Mouse (Mus musculus): ENCODE measurements around the gene Vmn2r34.
"Not testable (repeated sequence)": the region's sequence is repeated elsewhere in the genome, so short reads cannot be mapped to it uniquely, and the experiment has no call there.

The Vmn2r34 gene

DNA sequence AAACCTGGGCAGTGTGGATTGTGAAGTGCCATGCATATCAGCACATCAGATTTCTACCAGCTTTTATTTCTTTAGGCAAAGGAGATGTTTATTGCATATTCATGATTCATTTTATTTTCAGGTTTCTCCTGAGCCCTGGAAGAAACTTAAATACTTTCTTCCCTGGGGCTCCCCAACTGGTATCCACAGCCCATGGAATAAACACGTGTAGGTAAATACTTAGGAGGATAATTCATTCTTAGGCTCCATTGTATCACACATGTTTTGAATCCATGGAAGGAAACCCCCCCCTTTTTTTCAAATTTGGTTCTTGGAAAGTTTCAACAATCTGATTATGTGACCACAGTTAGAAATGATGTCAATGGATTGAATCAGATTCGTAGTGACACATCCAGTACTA is at the start of gene Vmn2r34:
Gene Vmn2r34 (minus strand): TSS at position 101 of the 400 bp plus-strand sequence.
- not testable (repeated sequence) for DNase-seq

DNA sequence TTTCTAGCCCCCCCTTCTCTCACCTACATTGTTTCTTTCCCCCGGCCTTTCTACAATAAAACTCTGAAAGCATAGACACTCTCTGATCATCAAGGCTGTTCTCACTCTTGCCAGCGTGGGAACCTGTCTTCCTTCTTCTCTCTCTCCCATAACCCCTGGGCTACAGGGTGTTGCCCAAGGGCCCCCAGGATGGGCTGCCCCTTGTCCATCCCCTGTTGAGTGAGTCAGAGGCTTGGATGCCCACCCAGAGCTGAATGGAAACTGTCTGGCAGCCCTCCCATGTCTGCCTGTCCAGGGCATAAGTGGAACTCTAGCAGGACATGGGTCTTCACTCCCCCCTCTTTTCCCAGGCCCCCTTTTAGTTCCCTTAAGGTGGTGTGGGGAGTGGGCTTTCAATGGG is 15.3 kb downstream of the Vmn2r34 start:
- not testable (repeated sequence) for DNase-seq

Measured in liver (tissue).